Mouse (Mus musculus) R1 (cell line): Measurements from ENCODE around the gene C1qtnf7.
A peak's percentile ranks its signal among the peaks of the same experiment; 100 is the strongest.

ENCODE experiments used
- DNase-seq: peaks from one replicate; pipeline ENCODE4 v3.0.0-alpha.2; 2018; ENCODE audit warnings: low read depth, low spot score

C1qtnf7 gene

GRCm38 (mm10) chr5:43608073-43608472 lies 92.7 kb downstream of the C1qtnf7 start:
- DNase-seq, result no peak

- no peak for DNase-seq
These were observed 94.4 kb downstream of the C1qtnf7 start for GRCm38 (mm10) chr5:43609760-43610159.

GRCm38 (mm10) chr5:43621575-43622299 lies 106.4 kb downstream of the C1qtnf7 start:
- DNase-seq, result no peak

GRCm38 (mm10) chr5:43625407-43625806 lies 110.1 kb downstream of the C1qtnf7 start:
- DNase-seq, result no peak

- no peak for DNase-seq
These were observed 118.8 kb downstream of the C1qtnf7 start for GRCm38 (mm10) chr5:43634071-43634601.

- peak; percentile 24 for DNase-seq
These were observed 119.3 kb downstream of the C1qtnf7 start for GRCm38 (mm10) chr5:43634602-43635081.

- no peak for DNase-seq
These were observed 129.7 kb downstream of the C1qtnf7 start for GRCm38 (mm10) chr5:43645020-43645419.

- DNase-seq, result no peak
These were observed 131.9 kb downstream of the C1qtnf7 start for GRCm38 (mm10) chr5:43647098-43647774.

- no peak for DNase-seq
These were observed 146.2 kb downstream of the C1qtnf7 start for GRCm38 (mm10) chr5:43661498-43661897.

GRCm38 (mm10) chr5:43661997-43662961 lies 146.9 kb downstream of the C1qtnf7 start, which contains the start of gene Cc2d2a:
Gene Cc2d2a (plus strand): TSS chr5:43662346.
- peak; percentile 25 for DNase-seq

- DNase-seq, result no peak
These were observed 148.2 kb downstream of the C1qtnf7 start for GRCm38 (mm10) chr5:43663531-43663930.

GRCm38 (mm10) chr5:43665144-43665543 lies 149.8 kb downstream of the C1qtnf7 start:
- no peak for DNase-seq
